Mouse (Mus musculus) heart, postnatal 4 days (tissue): ENCODE measurements around the gene Lrrc15. TPM values are rescaled to one million over a fixed set of nuclear protein-coding genes. Genes with fewer than 3 reads are reported as not detected.

Source experiments
- DNase-seq: peaks from one replicate; pipeline ENCODE4 v3.0.0; 2021
- total RNA-seq, 2 experiments: library from RNA; stranded (reverse); gene quantifications; 2 replicates each; pipeline ENCODE4 v1.2.3; 2021

The Lrrc15 gene
- total RNA-seq: under 1 TPM; 0.70 to 0.76 TPM

DNA sequence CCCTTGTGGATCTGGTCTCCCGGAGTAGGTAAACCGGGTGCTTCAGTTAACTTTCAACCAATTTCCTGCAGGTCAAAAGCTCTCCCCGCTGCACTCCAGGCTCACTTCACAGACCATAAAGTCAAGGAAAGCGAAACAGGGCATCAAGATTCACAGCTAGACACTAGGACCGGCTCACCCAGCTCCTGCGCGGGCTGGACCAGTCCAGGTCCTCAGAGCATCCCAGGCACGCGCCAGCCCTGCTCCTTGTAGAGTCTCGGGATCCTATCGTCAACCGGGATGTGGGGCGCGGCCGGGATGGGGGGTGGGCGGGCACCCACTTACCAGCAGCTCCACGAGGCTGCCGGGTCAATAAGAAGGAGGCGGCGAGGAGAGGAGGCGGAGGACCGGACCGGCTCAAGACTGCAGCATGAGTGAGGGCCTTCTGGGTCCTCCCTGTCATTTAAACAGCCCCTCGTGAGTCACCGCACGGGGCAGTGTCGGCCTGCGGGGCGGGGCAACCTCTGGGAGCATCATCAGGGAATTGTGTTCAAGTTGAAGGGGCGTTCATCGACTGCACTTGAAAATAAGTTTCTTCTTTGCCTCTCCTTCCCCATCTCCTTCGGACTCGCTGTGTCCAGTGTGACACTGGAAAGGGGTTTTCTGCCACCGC is at the start of gene Lrrc15:
Gene Lrrc15 (minus strand): TSS at position 413 of the 652 bp plus-strand sequence.
- DNase-seq: peak; percentile 53

DNA sequence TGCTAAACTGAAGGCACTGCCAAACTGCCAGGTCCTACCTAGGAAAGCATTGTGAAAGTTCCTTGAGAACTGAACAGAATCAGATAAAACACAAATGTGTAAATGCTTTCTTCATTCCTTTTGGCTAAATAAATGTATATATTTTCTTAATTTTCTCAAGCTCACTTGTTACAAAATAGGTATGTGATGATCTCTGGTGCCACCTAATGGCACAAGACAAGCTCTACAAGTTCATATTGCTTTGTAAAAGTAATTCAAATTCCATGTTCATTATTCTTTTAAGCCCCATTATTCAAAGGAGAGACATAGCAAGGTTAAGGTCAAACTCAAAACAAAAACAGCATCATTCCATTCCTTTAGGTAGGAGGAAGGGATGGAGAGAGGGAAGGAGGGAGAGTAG is 31.2 kb upstream of the Lrrc15 start:
- DNase-seq: no peak

DNA sequence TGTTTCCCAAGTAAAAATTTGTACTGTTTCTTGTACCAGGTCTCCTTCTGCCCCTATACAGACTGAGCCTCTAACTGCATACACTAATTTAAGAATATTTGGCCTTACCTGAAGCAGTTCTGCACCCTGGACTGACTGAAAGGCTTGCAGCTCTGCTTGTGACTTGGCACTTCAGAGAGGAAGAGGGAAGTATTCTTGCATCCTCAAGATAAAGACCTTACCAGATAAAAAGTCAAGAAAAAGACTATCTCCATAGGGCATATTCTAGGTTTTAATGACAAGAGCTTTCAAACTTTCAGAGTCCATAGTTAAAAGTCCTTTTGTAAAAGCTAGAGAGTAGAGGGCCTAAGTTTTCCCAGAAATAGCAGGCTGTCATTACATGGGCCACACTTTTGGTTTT is 27.6 kb upstream of the Lrrc15 start, which contains the start of gene Gp5:
Gene Gp5 (minus strand): TSS at position 133 of the 400 bp plus-strand sequence.
- no peak for DNase-seq

DNA sequence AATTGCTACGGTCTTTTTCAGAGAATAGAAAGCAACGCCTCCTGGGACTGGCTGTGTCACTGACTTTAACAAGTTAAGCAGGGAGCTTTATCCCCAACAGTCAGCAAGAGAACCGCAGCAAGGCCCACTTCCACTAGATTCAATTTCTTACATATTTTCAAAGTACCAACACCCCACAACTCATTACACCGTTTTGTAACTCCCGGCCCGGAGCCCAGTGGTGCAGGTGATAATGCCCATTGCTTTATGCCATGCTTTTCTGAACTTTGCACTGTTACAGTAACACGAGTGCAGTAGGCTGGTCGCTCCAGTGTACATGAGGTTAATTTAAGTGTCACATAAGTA is 27.1 kb upstream of the Lrrc15 start:
- no peak for DNase-seq

DNA sequence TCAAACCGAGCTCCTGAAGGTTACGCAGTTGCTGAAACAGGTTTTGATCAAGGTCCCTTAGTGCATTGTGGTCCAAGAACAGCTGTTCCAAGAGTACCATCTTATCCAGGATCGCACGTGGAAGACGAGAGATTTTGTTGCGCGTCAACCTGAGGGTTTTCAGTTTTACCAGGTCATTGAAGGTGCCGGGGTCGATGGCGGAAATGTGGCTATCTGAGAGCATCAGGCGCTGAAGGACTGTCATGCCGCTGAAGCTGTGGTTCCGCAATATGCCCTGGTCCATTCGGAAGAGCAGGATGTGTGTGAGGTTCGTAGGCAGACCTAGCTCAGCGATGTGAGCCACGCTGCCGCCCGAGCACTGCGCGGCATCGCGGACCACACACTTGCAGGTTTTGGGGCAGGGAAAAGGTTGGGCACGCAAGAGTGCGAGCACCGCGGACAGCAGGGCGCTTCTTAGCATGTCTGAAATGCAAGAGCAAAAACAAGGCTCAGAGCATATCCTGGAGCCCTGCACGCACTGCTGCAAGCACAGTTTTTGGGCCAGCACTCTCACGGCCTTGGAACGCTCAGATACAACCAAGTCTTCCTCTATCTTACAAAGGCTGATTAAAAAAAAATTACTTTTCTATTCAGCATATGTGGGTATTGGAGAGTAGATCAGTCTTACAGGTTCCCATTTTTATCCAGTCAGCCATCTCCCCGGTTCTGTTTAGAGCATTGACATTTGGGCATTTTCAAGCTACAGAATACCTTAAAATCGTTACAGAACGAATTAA is 26.5 kb upstream of the Lrrc15 start:
- no peak for DNase-seq

DNA sequence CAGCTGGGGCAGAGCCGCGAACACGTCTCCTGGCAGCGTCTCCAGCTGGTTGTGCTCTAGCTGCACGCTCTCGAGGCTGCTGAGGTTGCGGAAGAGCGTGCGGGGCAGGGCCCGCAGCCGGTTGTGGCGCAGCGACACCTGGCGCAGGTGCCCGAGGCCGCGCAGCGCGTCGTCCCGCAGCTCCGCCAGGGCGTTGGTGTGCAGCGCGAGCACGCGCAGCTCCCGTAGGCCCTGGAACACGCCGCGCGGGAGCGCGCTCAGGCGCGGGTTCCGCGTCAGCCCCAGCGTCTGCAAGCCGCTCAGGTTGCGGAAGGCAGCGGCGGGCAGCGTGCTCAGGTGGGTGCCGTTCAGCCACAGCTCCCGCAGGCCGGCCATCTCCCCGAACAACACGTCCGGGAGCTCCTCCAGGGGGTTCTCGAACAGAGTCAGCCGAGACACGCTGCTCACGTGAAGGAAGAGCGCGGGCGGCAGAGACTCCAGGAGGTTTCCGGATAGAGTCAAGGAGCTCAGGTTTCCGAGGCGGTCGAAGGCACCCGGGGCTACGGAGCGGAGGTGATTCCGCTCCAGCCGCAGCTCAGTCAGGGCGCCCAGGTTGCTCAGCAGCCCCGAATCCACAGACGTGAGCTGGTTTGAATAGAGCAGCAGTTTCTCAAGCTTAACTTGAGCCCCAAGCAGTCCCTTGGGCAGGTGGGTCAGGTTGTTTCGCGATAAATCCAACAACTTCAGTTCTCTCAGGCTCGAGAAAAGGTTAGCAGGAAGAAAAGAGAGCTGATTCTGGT is 25.7 kb upstream of the Lrrc15 start:
- peak; percentile 23 for DNase-seq

DNA sequence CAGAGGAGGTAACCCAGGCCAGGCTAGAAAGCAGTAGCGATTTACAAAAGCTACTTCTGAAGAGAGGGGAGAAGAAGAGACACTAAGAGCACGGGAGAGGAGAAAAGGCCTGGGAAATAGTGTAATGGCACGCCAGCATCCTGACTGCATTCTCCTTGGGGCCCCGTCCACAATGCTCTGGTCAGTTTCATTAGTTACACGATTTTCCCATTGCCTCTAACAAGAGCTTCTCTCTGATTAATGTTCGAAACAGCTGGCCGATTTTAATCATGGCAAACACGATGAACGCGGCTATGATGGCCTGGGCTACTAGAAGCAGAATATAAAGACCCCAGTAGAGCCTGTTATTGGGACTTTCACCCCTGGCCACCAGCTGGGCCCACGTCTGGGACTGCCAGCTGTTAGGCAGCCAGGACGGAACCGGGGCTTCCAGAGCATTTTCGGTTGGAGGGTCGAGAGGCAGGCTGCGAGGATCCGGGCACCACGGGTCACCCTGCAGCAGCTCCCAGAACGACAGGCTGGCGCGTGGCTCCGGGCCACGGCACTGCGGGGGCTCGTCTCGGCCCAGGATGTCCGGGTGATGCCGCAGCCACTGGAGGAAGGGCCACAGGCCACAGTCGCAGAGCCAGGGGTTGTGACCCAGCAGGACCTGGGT is 25.0 kb upstream of the Lrrc15 start:
- DNase-seq: no peak

DNA sequence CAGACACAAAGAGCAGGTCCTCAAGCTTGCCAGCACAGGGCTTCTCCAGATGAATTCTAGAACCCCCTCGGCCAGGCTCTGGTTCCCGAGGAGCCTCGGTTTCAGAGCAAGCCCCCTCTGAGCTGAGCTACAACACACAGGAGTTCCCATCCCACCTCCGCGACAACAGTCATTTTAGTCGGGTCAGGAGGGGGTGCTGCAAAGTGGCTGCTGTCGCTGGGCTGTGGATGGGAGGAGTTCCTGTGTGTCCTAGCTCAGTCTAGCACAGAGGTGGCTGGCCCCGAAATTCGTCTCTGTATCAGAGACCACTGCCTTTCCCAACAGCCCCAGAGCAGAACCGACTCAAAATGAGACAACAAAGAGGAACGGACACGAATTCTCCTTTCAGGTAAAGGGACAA is 24.2 kb upstream of the Lrrc15 start:
- no peak for DNase-seq

DNA sequence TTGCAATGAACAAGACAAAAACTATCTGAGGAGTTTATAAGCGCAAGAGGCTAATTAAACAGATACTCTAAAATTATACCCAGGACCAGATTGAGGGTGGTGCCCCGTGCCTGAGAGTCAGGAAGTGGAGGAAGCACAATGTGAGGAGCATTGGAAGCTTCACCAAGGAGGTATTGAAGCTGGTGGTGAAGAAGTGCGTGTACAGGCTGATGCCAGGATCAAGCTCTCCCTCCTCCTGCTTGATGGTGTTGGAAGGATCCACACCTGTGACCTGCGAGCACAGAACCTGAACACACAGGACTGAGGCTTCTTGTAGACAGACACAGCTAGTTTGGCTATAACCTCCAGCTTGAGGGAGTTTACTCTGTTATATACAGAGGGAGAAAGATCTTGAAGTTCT is 23.0 kb upstream of the Lrrc15 start:
- DNase-seq: no peak

DNA sequence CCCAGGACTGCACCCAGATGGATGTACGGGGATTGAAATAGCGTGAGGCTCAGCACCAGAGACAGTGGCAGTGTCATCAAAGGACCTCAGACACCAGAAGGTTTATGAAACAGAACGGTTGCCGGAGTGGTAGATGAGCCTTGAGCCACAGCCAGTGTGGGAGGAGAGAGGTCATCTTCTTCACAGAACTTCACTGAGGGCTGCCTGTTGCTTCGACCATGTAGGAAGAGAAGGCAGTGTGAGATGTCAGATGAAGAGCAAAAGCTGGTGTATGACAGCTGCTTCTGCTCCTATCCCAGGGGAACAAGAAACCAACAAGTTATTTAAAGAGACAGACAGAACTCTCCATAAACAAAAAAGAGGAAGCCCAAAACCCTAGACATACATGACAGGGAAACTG is 21.2 kb upstream of the Lrrc15 start:
- DNase-seq: no peak

DNA sequence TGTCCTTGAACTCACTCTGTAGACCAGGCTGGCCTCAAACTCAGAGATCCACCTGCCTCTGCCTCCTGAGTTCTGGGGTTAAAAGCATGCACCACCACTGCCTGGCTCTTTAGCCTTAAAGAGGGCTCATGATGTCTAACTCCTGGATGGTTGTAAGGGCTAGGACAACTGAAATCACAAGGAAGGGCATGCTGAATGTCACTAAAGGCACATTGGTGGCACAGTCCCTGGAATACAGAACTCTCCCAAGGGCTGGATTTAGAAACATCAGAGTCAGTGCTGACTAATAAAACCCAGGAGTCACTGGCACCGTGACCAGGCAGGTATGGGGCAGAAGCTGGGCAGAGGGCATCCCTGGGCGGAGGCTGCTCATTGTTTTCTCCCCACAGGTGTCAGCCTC is 20.4 kb upstream of the Lrrc15 start:
- no peak for DNase-seq

DNA sequence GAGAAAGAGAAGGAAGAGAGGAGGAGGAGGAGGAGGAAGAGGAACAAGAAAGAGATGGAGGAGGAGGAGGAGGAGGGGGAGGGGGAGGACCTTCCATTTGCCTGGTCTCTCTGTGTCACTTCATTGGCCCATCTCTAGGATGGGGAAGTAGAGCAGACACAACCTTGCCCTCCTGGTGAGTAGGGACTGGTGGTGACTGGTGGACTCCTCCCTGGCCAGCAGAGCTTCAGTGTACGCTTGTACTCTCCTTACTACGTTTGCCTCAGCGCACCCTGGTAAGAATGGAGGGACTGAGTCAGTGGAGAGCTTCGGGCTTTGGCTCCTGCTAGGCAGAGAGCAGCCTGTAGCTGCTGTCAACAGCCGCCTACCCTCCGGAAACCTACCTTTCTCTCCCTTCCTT is 19.6 kb upstream of the Lrrc15 start:
- no peak for DNase-seq

DNA sequence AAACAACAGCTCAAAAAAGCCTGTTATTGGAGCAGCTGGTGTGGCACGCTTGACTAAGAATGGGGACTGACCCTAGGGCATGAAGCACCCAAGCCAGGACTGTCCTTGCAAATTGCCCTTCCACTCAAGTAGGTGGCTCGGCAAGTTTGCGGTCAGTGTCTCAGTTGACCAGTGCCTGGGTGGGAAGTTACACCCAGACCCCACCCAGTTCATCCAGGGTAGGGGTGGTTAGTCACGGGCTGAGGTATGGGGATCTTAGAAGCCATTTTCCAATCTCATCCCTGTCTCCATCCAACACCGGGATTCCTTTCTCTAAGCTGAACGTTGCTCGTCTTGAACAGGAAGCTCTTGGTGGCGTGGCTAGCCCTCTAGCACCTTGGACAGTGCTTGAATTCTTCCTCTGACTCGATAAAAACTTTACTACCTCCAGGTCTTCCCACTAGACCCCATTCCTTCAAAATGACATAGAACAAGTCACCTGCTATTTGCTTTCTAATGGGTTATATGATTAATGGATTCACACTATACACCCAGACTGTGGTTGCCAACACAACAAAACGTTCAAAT is 16.7 kb upstream of the Lrrc15 start:
- DNase-seq: no peak

DNA sequence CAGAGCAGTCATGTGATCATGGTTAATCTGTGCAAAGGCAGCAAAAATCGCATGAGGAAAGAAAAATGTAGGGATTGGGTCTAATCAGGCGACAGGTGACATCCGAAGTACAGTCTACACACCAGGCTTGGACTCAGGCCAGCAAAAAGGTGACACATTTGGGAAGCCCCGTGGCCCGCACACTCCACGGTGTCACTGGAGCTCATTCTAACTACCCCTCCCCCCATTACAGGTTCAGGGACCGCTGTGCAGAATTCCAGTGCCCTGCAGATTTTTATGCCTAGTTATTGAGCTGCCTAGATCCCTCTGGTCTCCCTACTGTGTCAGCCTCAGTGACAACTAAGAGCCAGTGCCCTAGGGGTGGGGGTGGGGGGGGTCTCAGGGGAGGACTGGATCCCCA is 14.4 kb upstream of the Lrrc15 start:
- no peak for DNase-seq

DNA sequence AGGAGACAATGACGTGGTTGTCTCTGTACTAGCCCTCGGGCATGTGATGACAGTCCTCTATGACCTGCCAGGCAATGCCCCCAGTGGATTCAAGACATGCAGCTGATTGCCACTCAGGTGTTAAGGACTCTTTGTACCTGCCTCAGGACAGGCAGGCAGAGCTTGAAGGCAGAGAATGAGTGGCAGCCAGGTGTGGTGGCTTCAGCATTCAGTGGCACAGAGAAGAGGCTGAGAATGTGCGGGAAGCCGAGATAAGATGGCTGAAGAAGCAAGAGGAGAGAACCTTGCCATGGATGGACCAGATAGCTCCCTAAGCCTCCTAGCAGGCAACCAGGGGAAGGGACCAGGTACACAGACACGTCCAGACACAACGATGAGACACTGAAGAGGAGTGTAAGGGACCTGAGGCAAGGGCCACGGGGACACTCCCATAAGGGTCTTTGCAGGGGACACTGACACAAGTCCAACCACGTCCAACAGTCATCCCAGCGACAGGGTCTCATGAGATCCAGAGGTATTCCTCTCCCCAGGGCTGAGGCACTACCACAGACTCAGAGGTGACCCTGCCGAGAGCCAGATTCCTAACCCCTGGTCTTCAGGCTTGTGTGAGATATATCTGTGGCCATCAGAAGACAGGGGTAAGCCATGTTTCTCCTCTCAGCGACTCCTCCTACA is 13.7 kb upstream of the Lrrc15 start:
- no peak for DNase-seq

DNA sequence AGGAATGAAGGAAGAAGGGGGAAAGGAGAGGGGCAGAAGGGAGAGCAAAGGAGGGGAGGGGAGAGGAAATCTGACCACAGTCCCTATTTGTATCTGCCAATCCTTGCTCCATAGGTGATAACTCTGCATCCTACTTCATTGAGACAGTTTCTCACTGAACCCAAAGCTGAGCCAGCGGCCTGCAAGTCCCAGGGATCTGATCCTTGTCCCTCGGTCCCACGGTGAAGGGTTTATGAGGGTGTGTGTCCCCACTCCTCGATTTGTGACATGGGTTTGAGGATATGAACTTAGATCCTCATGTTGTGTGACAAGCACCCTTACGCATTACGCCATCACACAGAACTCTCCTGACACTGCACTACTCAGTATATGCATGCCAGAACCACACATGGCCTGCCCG is 12.1 kb upstream of the Lrrc15 start:
- no peak for DNase-seq

DNA sequence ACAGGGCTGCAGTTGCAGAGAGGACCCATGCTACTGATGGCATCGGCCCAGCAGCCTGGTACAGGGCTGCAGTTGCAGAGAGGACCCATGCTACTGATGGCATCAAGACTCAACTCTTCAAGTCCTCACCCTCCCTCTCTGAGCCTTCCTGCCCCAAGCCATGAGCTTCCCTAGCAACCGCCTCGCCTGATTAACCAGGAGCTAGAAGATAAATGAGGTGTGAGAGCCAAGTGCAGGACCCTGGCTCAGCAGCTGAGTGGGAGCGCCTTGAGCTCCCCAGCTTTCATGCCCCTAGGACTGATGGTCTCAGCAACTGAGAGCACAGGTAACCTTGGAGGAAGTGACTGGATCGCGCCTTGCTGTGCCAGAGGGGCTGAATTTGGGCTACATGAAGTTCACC is 7.4 kb upstream of the Lrrc15 start:
- DNase-seq: no peak

DNA sequence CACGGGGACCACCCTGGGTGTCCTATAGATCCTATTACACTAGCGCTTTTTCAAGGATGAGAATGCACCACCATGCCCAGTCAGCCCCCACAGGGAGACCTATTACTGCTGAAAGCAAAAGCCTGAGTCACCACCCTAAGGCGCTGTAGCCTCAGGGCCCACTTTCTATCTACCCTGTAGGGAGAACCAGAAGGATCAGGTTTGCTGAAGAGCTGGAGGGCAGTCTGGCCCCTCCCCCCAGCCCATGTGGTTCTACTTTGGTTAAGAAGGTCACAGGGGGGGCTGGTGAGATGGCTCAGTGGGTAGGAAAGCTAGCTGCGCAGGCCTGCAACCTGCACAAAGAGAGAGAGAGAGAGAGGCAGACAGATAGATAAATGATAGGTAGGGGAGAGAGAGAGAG is 2.6 kb upstream of the Lrrc15 start:
- DNase-seq: no peak

DNA sequence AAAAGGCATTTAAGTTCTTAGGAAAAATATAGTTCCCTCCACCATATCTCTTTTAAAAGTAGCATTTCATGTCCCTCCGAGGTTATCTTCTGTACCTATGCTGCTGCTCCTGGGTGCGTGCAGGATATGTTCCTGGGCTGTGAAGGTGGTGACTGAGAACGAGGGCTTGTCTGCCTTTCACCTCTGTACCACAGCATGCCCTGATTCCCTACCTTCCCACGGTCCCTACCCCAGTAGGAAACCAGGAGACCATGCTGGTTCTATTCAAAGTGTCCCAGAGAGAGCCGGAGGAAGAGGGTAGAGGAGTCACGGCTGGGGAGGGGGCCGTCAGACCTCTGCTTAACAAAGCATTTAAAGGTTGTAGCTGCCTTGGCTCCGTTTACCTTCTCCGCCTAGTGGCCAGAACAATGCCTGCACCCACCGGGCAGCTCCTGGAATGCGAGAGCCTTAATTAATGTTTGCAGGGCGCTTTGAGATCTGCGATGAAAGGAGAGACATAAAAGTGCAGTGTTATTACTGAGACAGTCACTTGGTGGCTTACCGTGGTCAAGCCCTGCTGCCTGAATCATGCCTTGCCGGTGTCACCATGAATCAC is 784 bp upstream of the Lrrc15 start:
- peak; percentile 59 for DNase-seq

DNA sequence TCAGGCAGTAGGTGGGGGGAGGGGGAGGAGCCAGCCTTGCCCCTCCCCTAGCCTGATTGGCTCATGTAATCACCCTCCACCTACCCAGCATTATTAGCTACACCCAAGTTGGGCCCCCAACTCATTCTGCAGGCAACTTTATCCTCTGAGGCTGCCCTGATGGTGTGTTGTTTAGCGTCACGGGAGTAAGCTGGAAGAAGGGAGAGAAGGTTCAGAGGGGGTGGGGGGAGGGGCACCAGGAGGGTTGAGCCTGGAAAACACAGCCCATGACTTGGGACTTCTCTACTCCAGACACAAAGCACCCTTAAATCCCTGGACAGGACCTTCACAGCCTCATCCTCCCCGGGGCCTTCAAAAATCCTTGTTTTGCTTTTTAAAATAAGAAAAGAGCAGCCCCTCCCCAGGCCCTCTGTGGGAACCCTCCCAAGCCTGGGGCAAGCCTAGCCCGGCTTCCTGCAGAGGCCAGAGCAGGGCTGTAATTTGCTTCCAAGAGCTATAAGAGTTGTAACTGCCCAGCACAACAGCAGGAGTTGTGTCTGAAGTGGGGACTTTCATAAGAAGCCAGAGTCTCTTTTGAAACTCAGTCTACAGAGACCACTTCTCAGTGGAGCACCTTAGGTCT is 2.3 kb downstream of the Lrrc15 start:
- no peak for DNase-seq

DNA sequence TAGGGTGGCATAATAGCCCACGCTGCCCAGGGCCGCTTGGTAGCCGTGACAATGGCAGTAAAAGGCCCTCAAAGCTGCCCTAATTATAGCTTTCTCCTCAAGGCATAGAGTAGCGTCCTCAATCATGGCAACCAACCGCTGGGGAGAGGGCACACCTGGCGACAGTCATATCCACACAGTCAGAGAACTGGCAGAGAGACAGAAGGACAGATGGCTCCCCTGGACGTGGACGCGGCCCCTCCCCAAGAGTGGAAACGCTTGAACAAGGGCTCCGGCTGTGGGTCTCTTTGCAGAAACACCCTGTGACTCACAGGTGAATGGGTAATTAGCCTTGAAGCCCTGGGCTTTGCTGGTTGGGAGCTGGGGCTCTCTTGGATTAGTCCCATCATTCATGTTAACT is 4.7 kb downstream of the Lrrc15 start:
- no peak for DNase-seq
